Mouse (Mus musculus): Measurements from ENCODE around the gene Slc35c1.

GRCm38 (mm10) chr2:92475711-92476110 is 15.4 kb upstream of the Slc35c1 start:
- no peak for TF ChIP-seq CTCF (IDR thresholded peaks at IDR 0.05; ENCODE audit: low read depth, low read length)
- TF ChIP-seq GATA1 (IDR thresholded peaks at IDR 0.05; ENCODE audit: borderline replicate concordance, low read length), result no peak
- TF ChIP-seq POLR2AphosphoS5 (IDR thresholded peaks at IDR 0.05; ENCODE audit: insufficient replicate concordance, low read depth, low read length), result no peak
